Mouse (Mus musculus) heart, embryonic 14.5 days (tissue): ENCODE data around the gene Ccdc65. TPM values are rescaled to one million over a fixed set of nuclear protein-coding genes. Genes with fewer than 3 reads are reported as not detected.

Experiments used
- ATAC-seq: fragments of 200-750 bp; cut with Nextera tagmentation; 2 replicates; pipeline ENCODE4 v1.8.0; 2017; ENCODE audit warnings: low read depth, moderate TSS enrichment; ENCODE audit not compliant: insufficient number of reproducible peaks, insufficient read depth, low FRiP score
- H3K27ac ChIP-seq, 2 experiments: fragments of 200-500 bp in 1 of 2; fragments of 300-500 bp in 1 of 2; sonication (generic) in 1 of 2; replicated peaks in 1 of 2; 2 replicates each; pipeline ENCODE4 v1.5.1; 2012 to 2014; ENCODE audit warnings: low read depth in 2 of 2, low read length in 2 of 2, control low read depth in 1 of 2, mild to moderate bottlenecking in 1 of 2, mixed read lengths in 1 of 2; ENCODE audit not compliant: control insufficient read depth in 1 of 2, insufficient read depth in 1 of 2
- H3K27me3 ChIP-seq: fragments of 300-500 bp; sonication (generic); 2 replicates; pipeline ENCODE4 v1.6.1; 2014; ENCODE audit warnings: mild to moderate bottlenecking, low read length, control low read depth; ENCODE audit not compliant: control insufficient read depth, insufficient read depth
- H3K36me3 ChIP-seq: fragments of 300-500 bp; sonication (generic); 2 replicates; pipeline ENCODE4 v1.6.1; 2014; ENCODE audit warnings: mild to moderate bottlenecking, control low read depth, low read length, mixed read lengths; ENCODE audit not compliant: control insufficient read depth, insufficient read depth
- H3K4me1 ChIP-seq, 2 experiments: fragments of 200-500 bp in 1 of 2; fragments of 300-500 bp in 1 of 2; sonication (generic) in 1 of 2; 2 replicates each; pipeline ENCODE4 v1.6.1; 2012 to 2014; ENCODE audit warnings: low read length in 2 of 2, control low read depth in 1 of 2, mixed read lengths in 1 of 2; ENCODE audit not compliant: control insufficient read depth in 2 of 2, insufficient read depth in 2 of 2
- H3K4me2 ChIP-seq: fragments of 300-500 bp; sonication (generic); 2 replicates; pipeline ENCODE4 v1.6.1; 2014; ENCODE audit warnings: mild to moderate bottlenecking, low read length
- H3K4me3 ChIP-seq, 2 experiments: fragments of 200-500 bp in 1 of 2; fragments of 300-500 bp in 1 of 2; sonication (generic) in 1 of 2; 2 replicates each; pipeline ENCODE4 v1.5.1; 2012 to 2014; ENCODE audit warnings: low read length in 2 of 2, mild to moderate bottlenecking in 2 of 2, control low read depth in 1 of 2, low read depth in 1 of 2, moderate library complexity in 1 of 2; ENCODE audit not compliant: control insufficient read depth in 1 of 2, insufficient read depth in 1 of 2
- H3K9ac ChIP-seq: fragments of 300-500 bp; sonication (generic); 2 replicates; pipeline ENCODE4 v1.6.1; 2014; ENCODE audit warnings: mild to moderate bottlenecking, low read length
- H3K9me3 ChIP-seq: fragments of 300-500 bp; sonication (generic); 2 replicates; pipeline ENCODE4 v1.6.1; 2016; ENCODE audit warnings: low read length, control low read depth; ENCODE audit not compliant: control insufficient read depth
- WGBS: fragments of 180-500 bp; shearing (Covaris S2); extraction: QIAGEN DNeasy Blood & Tissue Kit; methylation state at CpG from one replicate; pipeline ENCODE4 v1.1.7; 2014; 5-methylcytosine and 5-hydroxymethylcytosine counted together
- polyA plus RNA-seq: library from polyadenylated mRNA; unstranded; fragments of >200 nt; fragmentation: Nextera tagmentation; extraction: Ambion mirVana; gene quantifications from 2 replicates; pipeline ENCODE4 v1.2.1, GENCODE M21; 2014

Ccdc65 gene
- 0.42 and 0.89 TPM in 2 replicates for polyA plus RNA-seq

- peaks cover 0 to 2% of the 10 kb centered on the region in 2 experiments; a peak in 1 of 4 replicates for H3K4me1 ChIP-seq
- H3K4me2 ChIP-seq = peak within 1 kb of the TSS; percentile 66
- H3K9me3 ChIP-seq = no peaks in the 10 kb centered on the region
- ATAC-seq = no peak
- 18% methylated on average over 16 of the region's 16 CpGs for WGBS
- H3K36me3 ChIP-seq = no peaks in the 10 kb centered on the region
- no peak within 1 kb of the TSS for H3K27ac ChIP-seq
- peaks cover 10% of the 10 kb centered on the region for H3K27me3 ChIP-seq
- peak within 1 kb of the TSS; percentile 39; the same call in 1 of the 2 replicates for H3K9ac ChIP-seq
- H3K4me3 ChIP-seq = peak within 1 kb of the TSS; percentile 39 to 42
Measured at GRCm38 (mm10) chr15:98707766-98708372, at the start of gene Ccdc65. Gene Ccdc65, plus strand, starts transcription at chr15:98708207.

- no peak for ATAC-seq
- Histone ChIP-seq H3K4me3 (peak overlapping the region; percentile 68 to 89), H3K4me1 (peaks cover 0 to 15% of the 10 kb centered on the region in 2 experiments; a peak in 2 of 4 replicates), H3K4me2 (peak overlapping the region; percentile 90), H3K9ac (peak overlapping the region; percentile 95), H3K9me3 (no peaks in the 10 kb centered on the region), H3K27me3 (no peaks in the 10 kb centered on the region), H3K36me3 (peaks cover 28% of the 10 kb centered on the region), H3K27ac (peak overlapping the region; percentile 78 to 90)
- WGBS = 1% methylated on average over 14 of the region's 14 CpGs
Measured at GRCm38 (mm10) chr15:98662198-98662566, 45.8 kb upstream of the Ccdc65 start.

GRCm38 (mm10) chr15:98662567-98663545, 45.2 kb upstream of the Ccdc65 start, which contains the start of gene Ddx23:
Gene Ddx23, minus strand, starts transcription at chr15:98662894.
- Histone ChIP-seq H3K4me3 (peak within 1 kb of the TSS; percentile 68 to 89), H3K27ac (peak within 1 kb of the TSS; percentile 78 to 90), H3K4me2 (peak within 1 kb of the TSS; percentile 90), H3K9ac (peak within 1 kb of the TSS; percentile 95), H3K27me3 (no peaks in the 10 kb centered on the region), H3K9me3 (no peaks in the 10 kb centered on the region), H3K4me1 (peaks cover 0 to 15% of the 10 kb centered on the region in 2 experiments; a peak in 2 of 4 replicates), H3K36me3 (peaks cover 21% of the 10 kb centered on the region)
- ATAC-seq = peak; percentile 95
- 4% methylated on average over 47 of the region's 48 CpGs for WGBS

GRCm38 (mm10) chr15:98664042-98664907, 43.7 kb upstream of the Ccdc65 start:
- H3K9ac ChIP-seq = no peak overlapping the region
- peaks cover 7% of the 10 kb centered on the region; the same call in 1 of the 2 replicates for H3K36me3 ChIP-seq
- H3K27ac ChIP-seq = no peak overlapping the region
- ATAC-seq = no peak
- H3K27me3 ChIP-seq = no peaks in the 10 kb centered on the region
- WGBS = 66% methylated on average over 11 of the region's 11 CpGs
- no peak overlapping the region for H3K4me3 ChIP-seq
- no peaks in the 10 kb centered on the region for H3K9me3 ChIP-seq
- no peak overlapping the region for H3K4me2 ChIP-seq
- H3K4me1 ChIP-seq = peaks cover 0 to 15% of the 10 kb centered on the region in 2 experiments; a peak in 2 of 4 replicates

- H3K9ac ChIP-seq = no peak overlapping the region
- H3K4me3 ChIP-seq = no peak overlapping the region
- H3K27me3 ChIP-seq = peaks cover 27% of the 10 kb centered on the region
- no peaks in the 10 kb centered on the region for H3K9me3 ChIP-seq
- peaks cover 19 to 25% of the 10 kb centered on the region in 2 experiments for H3K4me1 ChIP-seq
- no peaks in the 10 kb centered on the region for H3K36me3 ChIP-seq
- no peak overlapping the region for H3K4me2 ChIP-seq
- peak overlapping the region in 1 of 2 experiments; percentile 62; a peak in 2 of 4 replicates for H3K27ac ChIP-seq
- peak; percentile 66 for ATAC-seq
- 19% methylated on average over 4 of the region's 4 CpGs for WGBS
Measured at GRCm38 (mm10) chr15:98672592-98672991, 35.4 kb upstream of the Ccdc65 start.

- Histone ChIP-seq H3K36me3 (no peaks in the 10 kb centered on the region), H3K9me3 (no peaks in the 10 kb centered on the region), H3K9ac (no peak overlapping the region), H3K4me3 (no peak overlapping the region), H3K4me1 (peaks cover 19 to 25% of the 10 kb centered on the region in 2 experiments), H3K27ac (no peak overlapping the region), H3K27me3 (peaks cover 32% of the 10 kb centered on the region), H3K4me2 (no peak overlapping the region)
- WGBS = 64% methylated on average over 7 of the region's 7 CpGs
- no peak for ATAC-seq
Measured at GRCm38 (mm10) chr15:98673732-98674131, 34.3 kb upstream of the Ccdc65 start.
